Mouse (Mus musculus) granulocyte monocyte progenitor cell, adult 5-6 weeks (primary cell): ENCODE results near the gene Parp8. TPM values are rescaled to one million over a fixed set of nuclear protein-coding genes. Genes with fewer than 3 reads are reported as not detected.

Experiments
- ATAC-seq: replicated peaks from 2 replicates; pipeline ENCODE4 v1.8.0; 2016; ENCODE audit warnings: mild to moderate bottlenecking, moderate TSS enrichment, inconsistent platforms; ENCODE audit not compliant: poor library complexity, severe bottlenecking
- total RNA-seq, 2 experiments: library from RNA; stranded (forward) in 1 of 2; stranded (reverse) in 1 of 2; fragments of 200-712, 200-1000 nt in 1 of 2; fragments of >200 nt in 1 of 2; fragmentation: Nextera tagmentation in 1 of 2; gene quantifications; 2 replicates each; pipeline ENCODE4 v1.2.3; 2014 to 2017

The Parp8 gene
- total RNA-seq (2014; fragmentation: Nextera tagmentation) (158 and 198 TPM in 2 replicates), total RNA-seq (2017) (114 and 119 TPM in 2 replicates)

GRCm38 (mm10) chr13:117025226-117026067 lies at the start of gene Parp8:
TSS of gene Parp8 (minus strand) at chr13:117025537.
- peak; percentile 18 for ATAC-seq

- ATAC-seq = no peak
These were observed 37.4 kb upstream of the Parp8 start for GRCm38 (mm10) chr13:117062628-117063315.

- no peak for ATAC-seq
These were observed 31.1 kb upstream of the Parp8 start for GRCm38 (mm10) chr13:117056466-117056865.

- ATAC-seq = no peak
These were observed 29.6 kb upstream of the Parp8 start for GRCm38 (mm10) chr13:117054811-117055496.

GRCm38 (mm10) chr13:117052748-117053147 lies 27.4 kb upstream of the Parp8 start:
- ATAC-seq = peak; percentile 55

GRCm38 (mm10) chr13:117048541-117048971 lies 23.2 kb upstream of the Parp8 start:
- ATAC-seq = peak; percentile 80

- ATAC-seq = peak; percentile 86
These were observed 18.2 kb upstream of the Parp8 start for GRCm38 (mm10) chr13:117043567-117043966.

GRCm38 (mm10) chr13:117041021-117041420 lies 15.7 kb upstream of the Parp8 start:
- no peak for ATAC-seq

- peak; percentile 77 for ATAC-seq
These were observed 10.9 kb upstream of the Parp8 start for GRCm38 (mm10) chr13:117036277-117036676.

GRCm38 (mm10) chr13:117035121-117035520 lies 9.8 kb upstream of the Parp8 start:
- 0 out of 2 replicates have a peak, but pooled peaks have one; percentile 4 for ATAC-seq

- no peak for ATAC-seq
These were observed 9.3 kb upstream of the Parp8 start for GRCm38 (mm10) chr13:117034676-117035075.

- peak; percentile 61 for ATAC-seq
These were observed 8.5 kb upstream of the Parp8 start for GRCm38 (mm10) chr13:117033676-117034308.

- no peak for ATAC-seq
These were observed 7.1 kb upstream of the Parp8 start for GRCm38 (mm10) chr13:117032402-117032801.

- ATAC-seq = peak; percentile 12
These were observed 6.2 kb upstream of the Parp8 start for GRCm38 (mm10) chr13:117031546-117031945.

- peak; percentile 52 for ATAC-seq
These were observed 2.9 kb upstream of the Parp8 start for GRCm38 (mm10) chr13:117028221-117028620.

GRCm38 (mm10) chr13:117027336-117027735 lies 2.0 kb upstream of the Parp8 start:
- ATAC-seq = no peak

GRCm38 (mm10) chr13:117026276-117026780 lies 991 bp upstream of the Parp8 start:
- peak; percentile 20 for ATAC-seq

- no peak; the same call in none of the 2 replicates for ATAC-seq
These were observed 466 bp downstream of the Parp8 start for GRCm38 (mm10) chr13:117024916-117025225.

- ATAC-seq = peak; percentile 32
These were observed 1.0 kb downstream of the Parp8 start for GRCm38 (mm10) chr13:117024127-117024915.
